13 mouse cellular contexts compared by ENCODE assay signal in genomic region chr10:10219726-10220125, GRCm38 (mm10).
"Had no signal": no experiment of that assay in that cellular context is flagged by ENCODE, and none has a peak within 500 bp of the region (broad histone marks: within the 10 kb centered on the region; RNA-seq: fewer than 3 reads in every experiment).

No protein-coding gene starts in this region.

- DNase-seq: kidney, adult 11 months; kidney, adult 8-10 months; kidney, postnatal 10 days; kidney, postnatal 36 days; liver; lung, adult 18-20 months; lung, postnatal 10 days; lung, postnatal 36 days; midbrain, embryonic 14.5 days; right cerebral cortex, postnatal 25 days; thymus, adult 2 months; thymus, postnatal 14 days; thymus, postnatal 4 days had no signal
